Mouse (Mus musculus) adrenal gland, adult 18-20 months (tissue): ENCODE measurements around the gene Knstrn. TPM values are rescaled to one million over a fixed set of nuclear protein-coding genes. Genes with fewer than 3 reads are reported as not detected.

Experiments used
- DNase-seq, 2 experiments: peaks; one replicate each; pipeline ENCODE4 v3.0.0; 2021 to 2022; ENCODE audit warnings: low spot score in 2 of 2
- long read RNA-seq, 2 experiments: library from polyadenylated mRNA; stranded (forward); transcript quantifications; one replicate each; pipeline ENCODE4 v2.0.0; 2021
- total RNA-seq, 2 experiments: library from RNA; stranded (reverse); gene quantifications; 1 replicate in 1 of 2; 2 replicates in 1 of 2; pipeline ENCODE4 v1.2.3; 2021

The Knstrn gene
- 1 to 10 TPM; 1.2 to 1.5 TPM for total RNA-seq
- long read RNA-seq, experiment 1, full-length matches to known transcripts, result 2 of 2 reads
- long read RNA-seq, experiment 1, partial matches to known transcripts, result 0 of 2 reads
- long read RNA-seq, experiment 1, other reads (novel, unspliced or antisense), result 0 of 2 reads
- long read RNA-seq, experiment 2, full-length matches to known transcripts, result 2 of 3 reads
- long read RNA-seq, experiment 2, partial matches to known transcripts, result 0 of 3 reads
- long read RNA-seq, experiment 2, other reads (novel, unspliced or antisense), result 1 of 3 reads

GRCm38 (mm10) chr2:118813981-118814836, at the start of gene Knstrn:
TSS of gene Knstrn (plus strand) at chr2:118814003.
- peak; percentile 78 to 88 for DNase-seq

- DNase-seq, result no peak
These were observed 49.5 kb upstream of the Knstrn start for GRCm38 (mm10) chr2:118764094-118764831.

- DNase-seq, result no peak
These were observed 48.9 kb upstream of the Knstrn start for GRCm38 (mm10) chr2:118764875-118765274.

GRCm38 (mm10) chr2:118766041-118767033, 47.5 kb upstream of the Knstrn start:
- no peak for DNase-seq

GRCm38 (mm10) chr2:118772158-118772874, 41.5 kb upstream of the Knstrn start, which contains the start of gene Phgr1:
TSS of gene Phgr1 (plus strand) at chr2:118772769.
- no peak for DNase-seq

- no peak for DNase-seq
These were observed 39.3 kb upstream of the Knstrn start for GRCm38 (mm10) chr2:118774536-118774935.

GRCm38 (mm10) chr2:118775396-118775795, 38.4 kb upstream of the Knstrn start:
- no peak for DNase-seq

GRCm38 (mm10) chr2:118775846-118776245, 38.0 kb upstream of the Knstrn start:
- no peak for DNase-seq

- no peak for DNase-seq
These were observed 37.5 kb upstream of the Knstrn start for GRCm38 (mm10) chr2:118776295-118776694.

GRCm38 (mm10) chr2:118778418-118778817, 35.4 kb upstream of the Knstrn start:
- no peak for DNase-seq

GRCm38 (mm10) chr2:118779065-118779464, 34.7 kb upstream of the Knstrn start:
- no peak for DNase-seq

GRCm38 (mm10) chr2:118779504-118780480, 34.0 kb upstream of the Knstrn start, which contains the start of gene Disp2:
TSS of gene Disp2 (plus strand) at chr2:118779719.
- DNase-seq, result peak; percentile 91 to 93

- no peak for DNase-seq
These were observed 32.7 kb upstream of the Knstrn start for GRCm38 (mm10) chr2:118781115-118781514.

GRCm38 (mm10) chr2:118782303-118782702, 31.5 kb upstream of the Knstrn start:
- no peak for DNase-seq

GRCm38 (mm10) chr2:118783093-118783492, 30.7 kb upstream of the Knstrn start:
- no peak for DNase-seq

GRCm38 (mm10) chr2:118783663-118784062, 30.1 kb upstream of the Knstrn start:
- DNase-seq, result no peak

GRCm38 (mm10) chr2:118786525-118786924, 27.3 kb upstream of the Knstrn start:
- DNase-seq, result no peak

- no peak for DNase-seq
These were observed 24.3 kb upstream of the Knstrn start for GRCm38 (mm10) chr2:118789501-118789900.
